Mouse (Mus musculus): Measurements from ENCODE around the gene Ntrk3. TPM values are rescaled to one million over a fixed set of nuclear protein-coding genes. Genes with fewer than 3 reads are reported as not detected.

Gene Ntrk3
- polyA plus RNA-seq, 1 experiment = 7.7 TPM

DNA sequence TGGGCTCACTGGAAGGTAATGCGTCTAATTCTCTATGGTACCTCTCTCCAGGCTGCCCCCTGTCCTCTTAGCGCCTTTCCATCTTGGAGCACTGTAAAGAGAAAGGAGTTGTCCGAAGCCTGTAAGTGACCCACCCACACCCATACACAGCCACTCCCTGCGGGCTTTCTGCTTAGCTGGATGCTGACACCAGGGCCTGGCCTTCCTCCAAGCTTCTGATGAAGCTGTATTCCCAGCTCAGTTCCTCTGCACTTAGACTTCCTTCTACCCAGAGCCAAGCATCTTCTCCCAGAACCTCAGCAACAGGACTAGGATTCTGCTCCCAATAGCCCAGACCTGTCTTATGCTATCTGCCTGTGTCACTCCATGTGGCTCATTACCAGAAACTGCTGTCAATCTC, 114.1 kb downstream of the Ntrk3 start:
- TF ChIP-seq POLR2A (IDR thresholded peaks at IDR 0.05; ENCODE audit: control insufficient read depth, low read depth, low read length) (no peak), CTCF (IDR thresholded peaks at IDR 0.05; ENCODE audit: control insufficient read depth, insufficient read depth, insufficient replicate concordance, low read depth, low read length) (no peak)
- H3K27ac ChIP-seq (ENCODE audit: control insufficient read depth, insufficient read depth, low read depth, low read length) = no peak overlapping the region
- H3K27me3 ChIP-seq (ENCODE audit: control insufficient read depth, insufficient read depth, low read length) = no peaks in the 10 kb centered on the region
- no peaks in the 10 kb centered on the region for H3K4me1 ChIP-seq (ENCODE audit: control insufficient read depth, insufficient read depth, low read length)
- no peak overlapping the region for H3K4me3 ChIP-seq (ENCODE audit: control insufficient read depth, low read depth, low read length)
- H3K36me3 ChIP-seq (ENCODE audit: control insufficient read depth, insufficient read depth, low read length) = no peaks in the 10 kb centered on the region

DNA sequence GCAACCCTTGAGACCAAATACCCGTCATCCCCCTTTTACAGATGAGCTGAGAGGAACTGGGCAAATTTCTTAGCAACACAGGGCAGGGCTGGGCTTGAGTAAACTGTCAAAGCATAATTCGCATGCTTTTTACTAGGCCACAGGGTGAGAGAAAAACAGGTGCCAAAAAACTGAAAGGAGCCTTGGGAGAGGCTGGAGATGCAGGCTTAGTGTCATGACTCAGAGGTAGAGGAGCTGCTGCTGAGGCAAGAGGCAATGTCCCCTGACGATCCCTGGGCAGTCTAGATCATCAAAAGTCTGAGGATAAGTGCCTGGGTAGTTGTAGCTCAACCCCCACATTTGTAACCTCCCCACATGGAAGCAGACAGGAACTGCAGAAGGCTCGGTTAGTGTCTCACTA, 116.7 kb downstream of the Ntrk3 start:
- no peak for TF ChIP-seq CTCF (IDR thresholded peaks at IDR 0.05; ENCODE audit: control insufficient read depth, insufficient read depth, insufficient replicate concordance, low read depth, low read length)
- no peak for TF ChIP-seq POLR2A (IDR thresholded peaks at IDR 0.05; ENCODE audit: control insufficient read depth, low read depth, low read length)
- Histone ChIP-seq H3K36me3 (ENCODE audit: control insufficient read depth, insufficient read depth, low read length) (no peaks in the 10 kb centered on the region), H3K27me3 (ENCODE audit: control insufficient read depth, insufficient read depth, low read length) (no peaks in the 10 kb centered on the region), H3K4me1 (ENCODE audit: control insufficient read depth, insufficient read depth, low read length) (no peaks in the 10 kb centered on the region), H3K27ac (ENCODE audit: control insufficient read depth, insufficient read depth, low read depth, low read length) (no peak overlapping the region), H3K4me3 (ENCODE audit: control insufficient read depth, low read depth, low read length) (no peak overlapping the region)

- Histone ChIP-seq H3K36me3 (ENCODE audit: control insufficient read depth, insufficient read depth, low read length) (no peaks in the 10 kb centered on the region), H3K4me3 (ENCODE audit: control insufficient read depth, low read depth, low read length) (no peak overlapping the region), H3K27ac (ENCODE audit: control insufficient read depth, insufficient read depth, low read depth, low read length) (no peak overlapping the region), H3K4me1 (ENCODE audit: control insufficient read depth, insufficient read depth, low read length) (no peaks in the 10 kb centered on the region), H3K27me3 (ENCODE audit: control insufficient read depth, insufficient read depth, low read length) (no peaks in the 10 kb centered on the region)
- TF ChIP-seq POLR2A (IDR thresholded peaks at IDR 0.05; ENCODE audit: control insufficient read depth, low read depth, low read length) = no peak
- TF ChIP-seq CTCF (IDR thresholded peaks at IDR 0.05; ENCODE audit: control insufficient read depth, insufficient read depth, insufficient replicate concordance, low read depth, low read length) = no peak
Observed at GRCm38 (mm10) chr7:78619818-78620577, 117.8 kb downstream of the Ntrk3 start.

GRCm38 (mm10) chr7:78605538-78606130, 132.2 kb downstream of the Ntrk3 start:
- H3K27me3 ChIP-seq (ENCODE audit: control insufficient read depth, insufficient read depth, low read length) = no peaks in the 10 kb centered on the region
- H3K4me3 ChIP-seq (ENCODE audit: control insufficient read depth, low read depth, low read length) = no peak overlapping the region
- no peaks in the 10 kb centered on the region for H3K36me3 ChIP-seq (ENCODE audit: control insufficient read depth, insufficient read depth, low read length)
- no peaks in the 10 kb centered on the region for H3K4me1 ChIP-seq (ENCODE audit: control insufficient read depth, insufficient read depth, low read length)
- no peak for TF ChIP-seq CTCF (IDR thresholded peaks at IDR 0.05; ENCODE audit: control insufficient read depth, insufficient read depth, insufficient replicate concordance, low read depth, low read length)
- TF ChIP-seq POLR2A (IDR thresholded peaks at IDR 0.05; ENCODE audit: control insufficient read depth, low read depth, low read length) = no peak
- H3K27ac ChIP-seq (ENCODE audit: control insufficient read depth, insufficient read depth, low read depth, low read length) = no peak overlapping the region

GRCm38 (mm10) chr7:78603922-78604321, 133.9 kb downstream of the Ntrk3 start:
- Histone ChIP-seq H3K4me3 (ENCODE audit: control insufficient read depth, low read depth, low read length) (no peak overlapping the region), H3K4me1 (ENCODE audit: control insufficient read depth, insufficient read depth, low read length) (no peaks in the 10 kb centered on the region), H3K36me3 (ENCODE audit: control insufficient read depth, insufficient read depth, low read length) (no peaks in the 10 kb centered on the region), H3K27ac (ENCODE audit: control insufficient read depth, insufficient read depth, low read depth, low read length) (no peak overlapping the region), H3K27me3 (ENCODE audit: control insufficient read depth, insufficient read depth, low read length) (no peaks in the 10 kb centered on the region)
- TF ChIP-seq CTCF (IDR thresholded peaks at IDR 0.05; ENCODE audit: control insufficient read depth, insufficient read depth, insufficient replicate concordance, low read depth, low read length) = no peak
- no peak for TF ChIP-seq POLR2A (IDR thresholded peaks at IDR 0.05; ENCODE audit: control insufficient read depth, low read depth, low read length)

DNA sequence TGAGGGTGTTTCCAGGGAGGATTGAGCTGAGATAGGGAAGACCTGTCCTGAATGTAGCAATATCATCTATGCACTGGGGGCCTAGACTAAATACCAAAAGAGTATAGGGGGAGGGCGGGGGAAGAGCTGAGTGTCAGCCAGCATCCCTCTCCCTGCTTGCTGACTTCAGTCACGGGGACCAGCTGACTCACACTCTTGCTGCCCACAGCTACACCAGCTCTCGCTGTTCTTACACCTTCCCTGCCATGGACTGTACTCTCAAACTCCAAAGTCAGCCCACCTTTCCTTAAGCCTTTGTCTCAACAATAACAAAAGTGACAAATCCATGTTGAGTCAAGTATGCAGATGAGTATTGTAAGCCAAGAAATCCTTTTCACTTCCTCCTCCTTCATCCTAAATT, 136.0 kb downstream of the Ntrk3 start:
- TF ChIP-seq CTCF (IDR thresholded peaks at IDR 0.05; ENCODE audit: control insufficient read depth, insufficient read depth, insufficient replicate concordance, low read depth, low read length) (no peak), POLR2A (IDR thresholded peaks at IDR 0.05; ENCODE audit: control insufficient read depth, low read depth, low read length) (no peak)
- Histone ChIP-seq H3K36me3 (ENCODE audit: control insufficient read depth, insufficient read depth, low read length) (no peaks in the 10 kb centered on the region), H3K4me1 (ENCODE audit: control insufficient read depth, insufficient read depth, low read length) (peaks cover 3% of the 10 kb centered on the region), H3K27me3 (ENCODE audit: control insufficient read depth, insufficient read depth, low read length) (no peaks in the 10 kb centered on the region), H3K27ac (ENCODE audit: control insufficient read depth, insufficient read depth, low read depth, low read length) (no peak overlapping the region), H3K4me3 (ENCODE audit: control insufficient read depth, low read depth, low read length) (no peak overlapping the region)

DNA sequence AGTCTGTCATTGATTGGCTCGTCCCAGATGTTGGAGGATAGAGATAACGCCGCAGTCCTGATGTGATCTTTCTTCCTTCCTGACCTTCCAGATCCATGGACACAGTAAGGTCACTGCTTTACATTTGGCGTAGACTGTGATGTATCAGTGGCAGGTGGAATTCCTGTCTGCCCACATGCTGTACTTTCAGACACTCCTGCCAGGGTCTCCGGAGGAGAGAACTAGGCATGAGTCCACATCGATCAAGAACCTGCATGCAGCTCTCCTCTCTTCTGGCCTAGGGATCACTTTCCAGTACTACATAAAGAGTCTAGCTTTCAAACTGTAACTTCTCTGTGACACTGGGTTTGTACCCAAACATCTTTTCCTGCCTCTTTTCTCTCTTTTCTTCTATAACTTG, 136.9 kb downstream of the Ntrk3 start:
- Histone ChIP-seq H3K4me1 (ENCODE audit: control insufficient read depth, insufficient read depth, low read length) (peaks cover 4% of the 10 kb centered on the region), H3K36me3 (ENCODE audit: control insufficient read depth, insufficient read depth, low read length) (no peaks in the 10 kb centered on the region), H3K4me3 (ENCODE audit: control insufficient read depth, low read depth, low read length) (no peak overlapping the region), H3K27me3 (ENCODE audit: control insufficient read depth, insufficient read depth, low read length) (no peaks in the 10 kb centered on the region), H3K27ac (ENCODE audit: control insufficient read depth, insufficient read depth, low read depth, low read length) (no peak overlapping the region)
- TF ChIP-seq CTCF (IDR thresholded peaks at IDR 0.05; ENCODE audit: control insufficient read depth, insufficient read depth, insufficient replicate concordance, low read depth, low read length) (no peak), POLR2A (IDR thresholded peaks at IDR 0.05; ENCODE audit: control insufficient read depth, low read depth, low read length) (no peak)

All from testis, adult 2 months (tissue).